Mouse (Mus musculus) spleen, adult 2 months (tissue): ENCODE data around the gene Pde6b. TPM values are rescaled to one million over a fixed set of nuclear protein-coding genes. Genes with fewer than 3 reads are reported as not detected.

Source experiments
- DNase-seq, 2 experiments: peaks; one replicate each; pipeline versions ENCODE4 v3.0.0 to v3.0.0-alpha.2; 2012 to 2021; ENCODE audit warnings: low spot score in 2 of 2, low read depth in 1 of 2
- H3K27ac ChIP-seq: fragments of 200-500 bp; 2 replicates; pipeline ENCODE4 v1.5.1; 2012; ENCODE audit warnings: low read length, inconsistent platforms; ENCODE audit not compliant: insufficient read depth
- H3K27me3 ChIP-seq: fragments of 200-500 bp; 2 replicates; pipeline ENCODE4 v1.6.1; 2012; ENCODE audit warnings: mild to moderate bottlenecking, moderate library complexity, low read length, inconsistent platforms; ENCODE audit not compliant: control insufficient read depth, insufficient read depth
- H3K36me3 ChIP-seq: fragments of 200-500 bp; 2 replicates; pipeline ENCODE4 v1.6.1; 2012; ENCODE audit warnings: mild to moderate bottlenecking, low read length, inconsistent platforms; ENCODE audit not compliant: control insufficient read depth, insufficient read depth
- H3K4me1 ChIP-seq: fragments of 200-500 bp; 2 replicates; pipeline ENCODE4 v1.6.1; 2011; ENCODE audit warnings: inconsistent platforms; ENCODE audit not compliant: control insufficient read depth, insufficient read depth, insufficient read length
- H3K4me3 ChIP-seq: fragments of 200-500 bp; 2 replicates; pipeline ENCODE4 v1.5.1; 2011; ENCODE audit warnings: mild to moderate bottlenecking, inconsistent platforms; ENCODE audit not compliant: insufficient read depth, insufficient read length; ENCODE audit errors: extremely low read depth
- CTCF ChIP-seq: fragments of 200-500 bp; IDR thresholded peaks from 2 replicates; pipeline ENCODE4 v1.5.1; 2011; ENCODE audit warnings: mild to moderate bottlenecking, inconsistent platforms; ENCODE audit not compliant: insufficient read depth, insufficient read length, insufficient replicate concordance; ENCODE audit errors: extremely low read depth
- POLR2A ChIP-seq: fragments of 200-500 bp; IDR thresholded peaks from 2 replicates; pipeline ENCODE4 v1.6.1; 2011; ENCODE audit warnings: low read depth, low read length, inconsistent platforms
- WGBS: fragments of 180-500 bp; shearing (Covaris S2); methylation state at CpG from one replicate; pipeline ENCODE4 v1.1.7; 2018; 5-methylcytosine and 5-hydroxymethylcytosine counted together
- polyA plus RNA-seq: library from polyadenylated mRNA; depleted of rRNA; stranded (reverse); fragments of >200 nt; gene quantifications from 2 replicates; pipeline ENCODE4 v1.2.3, GENCODE M21; 2012

Pde6b gene
- polyA plus RNA-seq, 1 experiment, result not detected

- no peak for DNase-seq
- Histone ChIP-seq H3K27ac (no peak overlapping the region), H3K4me1 (no peaks in the 10 kb centered on the region), H3K36me3 (no peaks in the 10 kb centered on the region), H3K4me3 (no peak overlapping the region), H3K27me3 (0 out of 2 replicates have a peak, but pooled peaks cover under 1% of the 10 kb centered on the region)
- WGBS, result 90% methylated on average over 9 of the region's 9 CpGs
- no peak for TF ChIP-seq CTCF
- TF ChIP-seq POLR2A, result no peak
These were observed 28.7 kb upstream of the Pde6b start for GRCm38 (mm10) chr5:108359491-108359890.

GRCm38 (mm10) chr5:108360211-108360610 lies 28.0 kb upstream of the Pde6b start:
- WGBS, result 26% methylated on average over 4 of the region's 4 CpGs
- Histone ChIP-seq H3K4me3 (no peak overlapping the region), H3K36me3 (no peaks in the 10 kb centered on the region), H3K27me3 (0 out of 2 replicates have a peak, but pooled peaks cover 1% of the 10 kb centered on the region), H3K4me1 (no peaks in the 10 kb centered on the region), H3K27ac (no peak overlapping the region)
- no peak for TF ChIP-seq CTCF
- TF ChIP-seq POLR2A, result no peak
- DNase-seq, result no peak

GRCm38 (mm10) chr5:108362330-108362729 lies 25.9 kb upstream of the Pde6b start:
- no peak overlapping the region for H3K27ac ChIP-seq
- peaks cover 7% of the 10 kb centered on the region for H3K27me3 ChIP-seq
- 54% methylated on average over 3 of the region's 3 CpGs for WGBS
- H3K4me1 ChIP-seq, result peaks cover 3% of the 10 kb centered on the region; the same call in 1 of the 2 replicates
- TF ChIP-seq POLR2A (no peak), CTCF (no peak)
- H3K36me3 ChIP-seq, result no peaks in the 10 kb centered on the region
- DNase-seq, result no peak
- no peak overlapping the region for H3K4me3 ChIP-seq

GRCm38 (mm10) chr5:108366328-108366983 lies 21.7 kb upstream of the Pde6b start:
- H3K4me1 ChIP-seq, result peaks cover 5% of the 10 kb centered on the region; the same call in 1 of the 2 replicates
- TF ChIP-seq CTCF, result no peak
- TF ChIP-seq POLR2A, result no peak
- 7% methylated on average over 60 of the region's 60 CpGs for WGBS
- H3K27ac ChIP-seq, result no peak overlapping the region
- no peaks in the 10 kb centered on the region for H3K36me3 ChIP-seq
- H3K27me3 ChIP-seq, result peaks cover 29% of the 10 kb centered on the region
- DNase-seq, result no peak
- no peak overlapping the region for H3K4me3 ChIP-seq

- Histone ChIP-seq H3K36me3 (no peaks in the 10 kb centered on the region), H3K27me3 (peaks cover 29% of the 10 kb centered on the region), H3K4me1 (peaks cover 5% of the 10 kb centered on the region; the same call in 1 of the 2 replicates), H3K4me3 (peak overlapping the region; percentile 28; the same call in 1 of the 2 replicates), H3K27ac (no peak overlapping the region)
- TF ChIP-seq POLR2A (no peak), CTCF (no peak)
- no peak for DNase-seq
- WGBS, result 2% methylated on average over 85 of the region's 100 CpGs
These were observed 21.0 kb upstream of the Pde6b start for GRCm38 (mm10) chr5:108366984-108367841.

GRCm38 (mm10) chr5:108367871-108368332 lies 20.3 kb upstream of the Pde6b start, which contains the start of gene Gm42517:
Gene Gm42517, minus strand, starts transcription at chr5:108367922.
- H3K4me1 ChIP-seq, result peaks cover 5% of the 10 kb centered on the region; the same call in 1 of the 2 replicates

GRCm38 (mm10) chr5:108368446-108368845 lies 19.7 kb upstream of the Pde6b start:
- peaks cover 29% of the 10 kb centered on the region for H3K27me3 ChIP-seq
- no peak for DNase-seq
- WGBS, result 9% methylated on average over 6 of the region's 6 CpGs
- no peak overlapping the region for H3K27ac ChIP-seq
- H3K4me3 ChIP-seq, result no peak overlapping the region
- TF ChIP-seq CTCF (no peak), POLR2A (no peak)
- peaks cover 5% of the 10 kb centered on the region; the same call in 1 of the 2 replicates for H3K4me1 ChIP-seq
- H3K36me3 ChIP-seq, result no peaks in the 10 kb centered on the region

More at GRCm38 (mm10) chr5:108367871-108368332, 20.3 kb upstream of the Pde6b start, which contains the start of gene Gm42517:
- peak within 1 kb of the TSS; percentile 28; the same call in 1 of the 2 replicates for H3K4me3 ChIP-seq
- TF ChIP-seq POLR2A (no peak), CTCF (no peak)
- DNase-seq, result no peak
- peaks cover 29% of the 10 kb centered on the region for H3K27me3 ChIP-seq
- 3% methylated on average over 19 of the region's 36 CpGs for WGBS
- no peak within 1 kb of the TSS for H3K27ac ChIP-seq
- no peaks in the 10 kb centered on the region for H3K36me3 ChIP-seq
